Mouse (Mus musculus): ENCODE results near the gene 4933416C03Rik.

The 4933416C03Rik gene

DNA sequence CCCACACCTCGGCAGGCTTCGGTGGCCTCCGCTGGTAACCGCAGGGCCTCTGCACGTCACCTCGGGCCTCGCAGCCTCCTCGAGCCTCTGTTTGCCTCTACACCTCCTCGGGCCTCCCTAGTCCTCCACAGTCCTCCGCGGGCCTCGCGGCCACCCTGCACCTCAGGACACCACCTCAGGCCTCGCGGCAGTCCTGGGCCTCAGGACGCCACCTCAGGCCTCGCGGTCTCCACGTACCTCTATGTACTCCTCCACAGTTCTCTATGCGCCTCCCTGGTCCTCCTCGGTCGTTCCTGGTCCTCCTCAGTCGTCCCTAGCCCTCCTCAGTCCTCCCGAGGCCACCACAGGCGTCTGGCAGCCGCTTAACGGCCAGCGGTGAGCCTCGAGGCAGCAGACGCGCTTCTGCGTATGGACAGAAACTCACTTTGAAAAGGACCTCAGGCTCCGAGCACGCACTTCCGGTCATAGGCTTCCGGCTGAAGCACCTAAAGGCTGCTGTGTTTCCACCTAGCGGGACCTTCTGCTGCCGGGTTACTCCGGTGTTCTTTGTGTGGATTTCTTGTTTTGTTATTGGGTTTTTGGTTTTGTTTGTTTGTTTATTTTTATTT is at the start of gene 4933416C03Rik:
4933416C03Rik (minus strand) TSS at position 51 of the 608 bp plus-strand sequence.
- DNase-seq (ENCODE audit: low read depth, low spot score), result no peak

DNA sequence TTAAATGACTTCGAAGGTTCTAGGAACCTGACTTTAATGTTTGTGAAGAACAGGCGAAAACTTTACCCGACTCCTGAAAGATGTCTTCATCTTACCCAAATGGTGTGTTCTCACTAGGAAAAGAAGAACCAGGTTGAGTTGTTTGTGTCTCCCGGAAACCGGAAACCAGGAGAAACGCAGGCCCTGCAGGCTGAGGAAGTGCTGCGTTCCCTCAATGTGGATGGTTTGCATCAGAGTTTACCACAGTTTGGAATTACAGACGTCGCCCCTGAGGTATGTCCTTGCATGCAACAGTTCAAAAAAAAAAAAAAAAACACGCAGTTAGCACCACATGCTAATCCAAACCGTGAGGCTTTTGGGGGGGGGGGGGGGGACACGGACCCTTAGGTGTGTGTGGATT is 48.6 kb upstream of the 4933416C03Rik start:
- no peak for DNase-seq (ENCODE audit: low read depth, low spot score)

DNA sequence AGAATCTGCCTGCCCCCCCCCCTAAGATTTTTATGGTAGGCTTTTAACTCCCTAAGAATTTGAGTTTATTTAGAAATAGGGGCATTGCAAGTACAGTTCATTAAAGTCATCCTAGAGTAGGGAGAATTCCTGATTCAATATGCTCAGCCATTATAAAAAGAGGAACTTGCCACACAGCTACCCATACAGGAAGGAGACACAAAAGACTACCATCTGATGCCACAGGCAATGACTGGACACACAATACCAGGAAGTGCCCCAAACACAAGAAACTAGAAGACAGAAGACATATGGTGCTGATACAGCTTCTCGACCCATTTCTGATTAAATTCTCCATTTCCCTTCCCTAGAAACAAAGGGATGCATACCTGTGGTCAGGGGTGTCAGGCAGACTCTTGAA is 43.0 kb upstream of the 4933416C03Rik start:
- no peak for DNase-seq (ENCODE audit: low read depth, low spot score)

- DNase-seq (ENCODE audit: low read depth, low spot score), result no peak
Measured at GRCm38 (mm10) chr10:116154707-116155106, 41.0 kb upstream of the 4933416C03Rik start.

- DNase-seq (ENCODE audit: low read depth, low spot score), result no peak
Measured at GRCm38 (mm10) chr10:116146091-116146490, 32.4 kb upstream of the 4933416C03Rik start.

- no peak for DNase-seq (ENCODE audit: low read depth, low spot score)
Measured at GRCm38 (mm10) chr10:116143684-116144083, 30.0 kb upstream of the 4933416C03Rik start.

- no peak for DNase-seq (ENCODE audit: low read depth, low spot score)
Measured at GRCm38 (mm10) chr10:116140226-116140625, 26.5 kb upstream of the 4933416C03Rik start.

DNA sequence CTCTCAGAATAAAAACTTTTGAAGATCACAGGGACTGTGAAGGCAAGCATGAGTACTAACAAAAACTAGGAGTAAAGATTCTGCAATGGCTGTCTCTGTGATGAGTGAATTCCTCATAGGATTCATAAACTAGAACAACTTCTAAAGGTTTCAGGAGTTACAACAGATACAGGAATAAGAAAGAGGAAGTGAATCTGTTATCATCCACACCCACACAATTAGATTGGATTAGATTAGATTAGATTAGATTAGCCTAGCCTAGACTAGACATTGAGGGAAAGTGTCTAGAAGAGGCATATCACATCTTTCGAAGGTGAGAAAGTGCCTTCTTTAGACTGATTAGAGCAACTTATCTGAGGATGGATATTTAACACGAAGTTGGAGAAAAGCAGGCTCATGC is 21.5 kb upstream of the 4933416C03Rik start:
- no peak for DNase-seq (ENCODE audit: low read depth, low spot score)

- no peak for DNase-seq (ENCODE audit: low read depth, low spot score)
Measured at GRCm38 (mm10) chr10:116132233-116132632, 18.5 kb upstream of the 4933416C03Rik start.

GRCm38 (mm10) chr10:116131223-116131622 is 17.5 kb upstream of the 4933416C03Rik start:
- DNase-seq (ENCODE audit: low read depth, low spot score), result no peak

- DNase-seq (ENCODE audit: low read depth, low spot score), result no peak
Measured at GRCm38 (mm10) chr10:116130401-116130800, 16.7 kb upstream of the 4933416C03Rik start.

- no peak for DNase-seq (ENCODE audit: low read depth, low spot score)
Measured at GRCm38 (mm10) chr10:116125364-116125763, 11.6 kb upstream of the 4933416C03Rik start.

DNA sequence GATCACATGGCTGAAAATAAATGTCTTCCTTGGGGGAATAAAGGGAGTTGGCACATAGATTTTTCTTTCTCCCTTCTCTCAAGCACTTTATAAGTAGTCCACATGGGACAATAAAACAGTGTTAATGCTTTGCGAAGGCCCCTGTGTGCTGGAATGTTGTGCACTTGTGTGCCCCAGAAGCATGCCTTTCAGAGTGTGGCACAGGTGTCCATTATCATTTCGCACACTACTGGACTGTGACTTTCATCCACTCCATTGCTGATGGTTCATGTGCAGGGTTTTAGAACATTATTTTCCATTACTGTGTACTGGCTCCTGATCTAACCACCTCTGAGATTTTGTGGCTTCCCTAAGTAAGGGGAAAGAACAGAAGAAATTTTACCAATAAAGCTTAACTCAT is 10.1 kb upstream of the 4933416C03Rik start:
- DNase-seq (ENCODE audit: low read depth, low spot score), result no peak

GRCm38 (mm10) chr10:116121463-116121862 is 7.7 kb upstream of the 4933416C03Rik start:
- DNase-seq (ENCODE audit: low read depth, low spot score), result no peak

- DNase-seq (ENCODE audit: low read depth, low spot score), result no peak
Measured at GRCm38 (mm10) chr10:116117060-116117459, 3.3 kb upstream of the 4933416C03Rik start.

- no peak for DNase-seq (ENCODE audit: low read depth, low spot score)
Measured at GRCm38 (mm10) chr10:116115881-116116677, 2.4 kb upstream of the 4933416C03Rik start.

GRCm38 (mm10) chr10:116112868-116113267 is 849 bp downstream of the 4933416C03Rik start:
- no peak for DNase-seq (ENCODE audit: low read depth, low spot score)

GRCm38 (mm10) chr10:116108730-116109129 is 5.0 kb downstream of the 4933416C03Rik start:
- no peak for DNase-seq (ENCODE audit: low read depth, low spot score)

DNA sequence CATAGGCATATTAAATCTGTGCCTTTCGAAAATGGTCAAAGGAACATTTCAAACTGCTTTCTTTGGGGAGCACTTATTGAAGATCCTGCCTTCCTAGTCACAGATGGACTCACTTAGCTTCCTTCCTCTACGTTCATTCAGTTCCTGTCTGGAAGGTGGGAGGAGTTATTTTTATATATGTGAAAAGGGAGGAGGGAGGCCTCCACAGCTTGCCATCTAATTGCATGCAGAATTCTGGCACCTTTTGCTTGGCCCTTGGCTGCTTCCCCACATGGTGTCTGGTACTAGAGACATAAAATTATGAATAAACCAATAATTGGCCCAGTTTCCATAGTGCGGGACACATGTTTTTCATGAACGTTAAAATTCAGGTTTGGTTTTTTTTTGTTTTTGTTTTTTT is 5.5 kb downstream of the 4933416C03Rik start:
- no peak for DNase-seq (ENCODE audit: low read depth, low spot score)

DNA sequence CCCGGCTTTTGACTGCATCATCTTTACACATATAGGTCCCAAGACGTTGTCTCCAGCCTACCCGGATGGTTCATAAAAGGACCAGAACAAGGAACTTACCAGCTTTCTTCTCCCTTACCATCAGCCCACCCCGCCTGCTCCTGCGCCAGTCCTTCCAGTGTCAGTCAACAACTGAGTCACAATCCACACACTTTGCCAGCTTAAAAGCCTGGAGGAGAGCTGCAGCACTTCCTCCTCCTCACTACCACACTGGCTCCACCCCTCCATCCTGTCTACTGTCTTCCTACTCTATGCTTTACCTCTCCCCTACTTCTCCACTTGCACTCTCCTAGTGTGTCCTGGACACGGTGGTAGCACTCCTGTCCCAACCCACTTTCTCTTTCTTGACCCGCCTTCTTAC is 15.2 kb downstream of the 4933416C03Rik start:
- no peak for DNase-seq (ENCODE audit: low read depth, low spot score)

- no peak for DNase-seq (ENCODE audit: low read depth, low spot score)
Measured at GRCm38 (mm10) chr10:116096466-116096865, 17.3 kb downstream of the 4933416C03Rik start.

DNA sequence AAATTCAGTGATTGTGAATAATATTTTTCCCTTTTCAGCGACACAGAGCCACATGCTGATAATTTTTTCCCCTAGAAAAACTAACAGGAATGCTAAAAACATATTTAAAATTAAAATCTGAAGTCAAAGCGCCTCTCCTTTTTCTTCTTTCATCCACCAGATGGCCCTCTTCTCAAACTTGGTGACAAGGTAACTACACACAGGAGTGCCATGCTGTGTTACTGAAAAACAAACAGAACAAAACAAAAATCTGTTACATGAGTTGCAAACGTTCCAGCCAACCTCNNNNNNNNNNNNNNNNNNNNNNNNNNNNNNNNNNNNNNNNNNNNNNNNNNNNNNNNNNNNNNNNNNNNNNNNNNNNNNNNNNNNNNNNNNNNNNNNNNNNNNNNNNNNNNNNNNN is 29.8 kb downstream of the 4933416C03Rik start:
- DNase-seq (ENCODE audit: low read depth, low spot score), result no peak

- no peak for DNase-seq (ENCODE audit: low read depth, low spot score)
Measured at GRCm38 (mm10) chr10:116080841-116081240, 32.9 kb downstream of the 4933416C03Rik start.

All from retina, postnatal 7 days (tissue).